Mouse (Mus musculus): ENCODE measurements around the gene Mcu. TPM values are rescaled to one million over a fixed set of nuclear protein-coding genes. Genes with fewer than 3 reads are reported as not detected.

The Mcu gene
- total RNA-seq, 1 experiment = 12.3 TPM

- Histone ChIP-seq H3K9me3 (ENCODE audit: control insufficient read depth, insufficient read depth, low read depth, low read length) (no peaks in the 10 kb centered on the region), H3K9ac (ENCODE audit: insufficient read depth, low read depth, low read length, poor library complexity, severe bottlenecking) (no peak overlapping the region), H3K4me1 (ENCODE audit: control insufficient read depth in 2 of 2, insufficient read depth in 2 of 2, low read length in 2 of 2, poor library complexity in 1 of 2) (peaks cover 5 to 23% of the 10 kb centered on the region in 2 experiments), H3K27ac (ENCODE audit: insufficient read depth, low read depth, low read length, poor library complexity, severe bottlenecking) (no peak overlapping the region), H3K36me3 (ENCODE audit: control insufficient read depth, insufficient read depth, low read length, poor library complexity, severe bottlenecking) (no peaks in the 10 kb centered on the region), H3K4me3 (ENCODE audit: insufficient read depth in 1 of 2, low read depth in 1 of 2, low read length in 2 of 2, poor library complexity in 1 of 2, severe bottlenecking in 1 of 2) (no peak overlapping the region)
- in situ Hi-C loops (cut with MboI; ENCODE audit: low sequenced_read_pairs in 2 of 2, unreplicated experiment in 2 of 2) = no loop called here
- no peak for DNase-seq (ENCODE audit: low read depth, low spot score)
- no peak for TF ChIP-seq MAFK (IDR thresholded peaks at IDR 0.05; ENCODE audit: insufficient read depth, low read depth, low read length)
- no peak for TF ChIP-seq ZC3H11A (IDR thresholded peaks at IDR 0.05; ENCODE audit: borderline replicate concordance, low read depth, low read length)
- TF ChIP-seq ZNF384 (IDR thresholded peaks at IDR 0.05; ENCODE audit: low read depth, low read length) = no peak
- TF ChIP-seq HCFC1 (IDR thresholded peaks at IDR 0.05; ENCODE audit: borderline replicate concordance, insufficient read depth, low read length) = no peak
- no peak for TF ChIP-seq CHD2 (IDR thresholded peaks at IDR 0.05; ENCODE audit: low read depth, low read length)
These were observed 47.0 kb downstream of the Mcu start for GRCm38 (mm10) chr10:59569481-59569869.

- Histone ChIP-seq H3K4me1 (ENCODE audit: control insufficient read depth in 2 of 2, insufficient read depth in 2 of 2, low read length in 2 of 2, poor library complexity in 1 of 2) (peaks cover 6 to 27% of the 10 kb centered on the region in 2 experiments), H3K27ac (ENCODE audit: insufficient read depth, low read depth, low read length, poor library complexity, severe bottlenecking) (no peak overlapping the region; the same call in 1 of the 2 replicates), H3K9ac (ENCODE audit: insufficient read depth, low read depth, low read length, poor library complexity, severe bottlenecking) (no peak overlapping the region), H3K4me3 (ENCODE audit: insufficient read depth in 1 of 2, low read depth in 1 of 2, low read length in 2 of 2, poor library complexity in 1 of 2, severe bottlenecking in 1 of 2) (no peak overlapping the region), H3K36me3 (ENCODE audit: control insufficient read depth, insufficient read depth, low read length, poor library complexity, severe bottlenecking) (no peaks in the 10 kb centered on the region), H3K9me3 (ENCODE audit: control insufficient read depth, insufficient read depth, low read depth, low read length) (no peaks in the 10 kb centered on the region)
- no peak for TF ChIP-seq MAFK (IDR thresholded peaks at IDR 0.05; ENCODE audit: insufficient read depth, low read depth, low read length)
- TF ChIP-seq ZNF384 (IDR thresholded peaks at IDR 0.05; ENCODE audit: low read depth, low read length) = no peak
- TF ChIP-seq ZC3H11A (IDR thresholded peaks at IDR 0.05; ENCODE audit: borderline replicate concordance, low read depth, low read length) = no peak
- no peak for TF ChIP-seq CHD2 (IDR thresholded peaks at IDR 0.05; ENCODE audit: low read depth, low read length)
- no peak for TF ChIP-seq HCFC1 (IDR thresholded peaks at IDR 0.05; ENCODE audit: borderline replicate concordance, insufficient read depth, low read length)
- in situ Hi-C loops (cut with MboI; ENCODE audit: low sequenced_read_pairs in 2 of 2, unreplicated experiment in 2 of 2) = no loop called here
- no peak for DNase-seq (ENCODE audit: low read depth, low spot score)
These were observed 47.6 kb downstream of the Mcu start for GRCm38 (mm10) chr10:59568665-59569480.

GRCm38 (mm10) chr10:59566968-59567367, 49.5 kb downstream of the Mcu start:
- in situ Hi-C loops (cut with MboI; ENCODE audit: low sequenced_read_pairs in 2 of 2, unreplicated experiment in 2 of 2) = no loop called here
- Histone ChIP-seq H3K4me3 (ENCODE audit: insufficient read depth in 1 of 2, low read depth in 1 of 2, low read length in 2 of 2, poor library complexity in 1 of 2, severe bottlenecking in 1 of 2) (no peak overlapping the region), H3K9me3 (ENCODE audit: control insufficient read depth, insufficient read depth, low read depth, low read length) (no peaks in the 10 kb centered on the region), H3K4me1 (ENCODE audit: control insufficient read depth in 2 of 2, insufficient read depth in 2 of 2, low read length in 2 of 2, poor library complexity in 1 of 2) (peaks cover 7 to 29% of the 10 kb centered on the region in 2 experiments), H3K9ac (ENCODE audit: insufficient read depth, low read depth, low read length, poor library complexity, severe bottlenecking) (no peak overlapping the region), H3K27ac (ENCODE audit: insufficient read depth, low read depth, low read length, poor library complexity, severe bottlenecking) (no peak overlapping the region), H3K36me3 (ENCODE audit: control insufficient read depth, insufficient read depth, low read length, poor library complexity, severe bottlenecking) (no peaks in the 10 kb centered on the region)
- no peak for DNase-seq (ENCODE audit: low read depth, low spot score)
- TF ChIP-seq ZC3H11A (IDR thresholded peaks at IDR 0.05; ENCODE audit: borderline replicate concordance, low read depth, low read length) (no peak), MAFK (IDR thresholded peaks at IDR 0.05; ENCODE audit: insufficient read depth, low read depth, low read length) (no peak), HCFC1 (IDR thresholded peaks at IDR 0.05; ENCODE audit: borderline replicate concordance, insufficient read depth, low read length) (no peak), ZNF384 (IDR thresholded peaks at IDR 0.05; ENCODE audit: low read depth, low read length) (no peak), CHD2 (IDR thresholded peaks at IDR 0.05; ENCODE audit: low read depth, low read length) (no peak)

- Histone ChIP-seq H3K9me3 (ENCODE audit: control insufficient read depth, insufficient read depth, low read depth, low read length) (no peaks in the 10 kb centered on the region), H3K4me1 (ENCODE audit: control insufficient read depth in 2 of 2, insufficient read depth in 2 of 2, low read length in 2 of 2, poor library complexity in 1 of 2) (peaks cover 7 to 27% of the 10 kb centered on the region in 2 experiments), H3K36me3 (ENCODE audit: control insufficient read depth, insufficient read depth, low read length, poor library complexity, severe bottlenecking) (no peaks in the 10 kb centered on the region), H3K9ac (ENCODE audit: insufficient read depth, low read depth, low read length, poor library complexity, severe bottlenecking) (no peak overlapping the region), H3K27ac (ENCODE audit: insufficient read depth, low read depth, low read length, poor library complexity, severe bottlenecking) (no peak overlapping the region), H3K4me3 (ENCODE audit: insufficient read depth in 1 of 2, low read depth in 1 of 2, low read length in 2 of 2, poor library complexity in 1 of 2, severe bottlenecking in 1 of 2) (no peak overlapping the region)
- in situ Hi-C loops (cut with MboI; ENCODE audit: low sequenced_read_pairs in 2 of 2, unreplicated experiment in 2 of 2) = no loop called here
- no peak for DNase-seq (ENCODE audit: low read depth, low spot score)
- TF ChIP-seq HCFC1 (IDR thresholded peaks at IDR 0.05; ENCODE audit: borderline replicate concordance, insufficient read depth, low read length) (no peak), ZC3H11A (IDR thresholded peaks at IDR 0.05; ENCODE audit: borderline replicate concordance, low read depth, low read length) (no peak), CHD2 (IDR thresholded peaks at IDR 0.05; ENCODE audit: low read depth, low read length) (no peak), ZNF384 (IDR thresholded peaks at IDR 0.05; ENCODE audit: low read depth, low read length) (no peak), MAFK (IDR thresholded peaks at IDR 0.05; ENCODE audit: insufficient read depth, low read depth, low read length) (no peak)
These were observed 50.5 kb downstream of the Mcu start for GRCm38 (mm10) chr10:59565995-59566410.

Measured in ES-E14 (cell line).